Mouse (Mus musculus): Measurements from ENCODE around the gene Gm38392. TPM values are rescaled to one million over a fixed set of nuclear protein-coding genes. Genes with fewer than 3 reads are reported as not detected.

Gm38392 gene
- polyA plus RNA-seq, 1 experiment from 2014 or later: 1.0 TPM

DNA sequence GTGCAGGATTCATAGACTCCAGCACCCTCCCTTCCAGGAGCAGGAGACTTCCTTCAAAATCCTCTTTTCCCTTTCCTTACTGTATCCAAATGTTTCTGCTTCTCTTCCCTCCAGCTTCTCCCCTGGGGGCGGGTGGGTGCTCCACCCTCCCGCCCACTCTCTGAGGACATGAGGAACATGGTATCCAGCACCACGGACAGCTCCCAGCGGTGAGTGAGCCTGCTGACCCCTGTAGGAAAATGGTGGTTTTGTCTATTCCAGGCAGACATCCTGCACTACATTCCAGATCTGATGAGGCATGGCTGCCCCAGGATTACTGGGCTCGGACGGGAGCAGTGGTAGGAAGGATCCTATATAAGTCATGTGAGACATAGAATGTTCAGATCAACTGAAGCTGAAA lies 66.2 kb downstream of the Gm38392 start:
- H3K27me3 ChIP-seq (ENCODE audit: insufficient read depth, low read length): peaks cover 46% of the 10 kb centered on the region

DNA sequence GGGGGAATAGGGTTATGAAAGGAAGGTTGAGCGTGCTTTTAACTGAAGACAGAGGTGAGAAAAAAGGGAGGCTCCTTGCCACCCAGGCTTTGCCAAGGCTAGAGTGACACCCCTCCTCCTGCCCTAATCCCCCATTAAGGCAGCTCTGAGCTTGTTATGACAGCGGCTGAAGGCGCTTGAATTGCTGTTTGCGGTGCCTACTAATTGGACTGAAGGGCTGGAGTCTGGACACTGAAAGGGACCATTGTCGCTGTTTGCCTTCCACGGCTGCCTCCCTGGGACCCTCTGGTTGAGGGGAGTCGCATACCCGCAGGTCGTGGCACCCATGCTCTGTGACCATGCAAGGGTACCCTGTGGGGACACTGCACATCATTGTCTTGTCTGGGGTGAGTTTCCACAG lies 67.1 kb downstream of the Gm38392 start:
- Histone ChIP-seq H3K4me1 (ENCODE audit: insufficient read depth) (peaks cover 5% of the 10 kb centered on the region), H3K27ac (ENCODE audit: low read depth) (no peak overlapping the region), H3K36me3 (replicated peaks; ENCODE audit: insufficient read depth, low read length) (no peaks in the 10 kb centered on the region), H3K9me3 (ENCODE audit: low read length) (no peaks in the 10 kb centered on the region), H3K27me3 (ENCODE audit: insufficient read depth, low read length) (peaks cover 55% of the 10 kb centered on the region), H3K4me2 (ENCODE audit: low read depth, low read length) (no peak overlapping the region), H3K9ac (replicated peaks) (no peak overlapping the region), H3K4me3 (ENCODE audit: low read depth, low read length) (no peak overlapping the region)
- ATAC-seq: no peak
- no peak for DNase-seq
- TF ChIP-seq EP300 (IDR thresholded peaks at IDR 0.05; ENCODE audit: low read depth): no peak
- no peak for TF ChIP-seq CTCF (IDR thresholded peaks at IDR 0.05; ENCODE audit: low read depth)
- WGBS (ENCODE audit: insufficient replicate concordance): 18% methylated on average over 9 of the region's 9 CpGs

More for the DNA sequence above, 66.2 kb downstream of the Gm38392 start:
- Histone ChIP-seq H3K27ac (ENCODE audit: low read depth) (no peak overlapping the region), H3K36me3 (replicated peaks; ENCODE audit: insufficient read depth, low read length) (no peaks in the 10 kb centered on the region), H3K4me3 (ENCODE audit: low read depth, low read length) (no peak overlapping the region), H3K4me2 (ENCODE audit: low read depth, low read length) (no peak overlapping the region), H3K9me3 (ENCODE audit: low read length) (no peaks in the 10 kb centered on the region), H3K4me1 (ENCODE audit: insufficient read depth) (no peaks in the 10 kb centered on the region), H3K9ac (replicated peaks) (no peak overlapping the region)
- ATAC-seq (no peak), DNase-seq (peak; percentile 79)
- WGBS (ENCODE audit: insufficient replicate concordance): 4% methylated on average over 6 of the region's 6 CpGs
- TF ChIP-seq EP300 (IDR thresholded peaks at IDR 0.05; ENCODE audit: low read depth) (no peak), CTCF (IDR thresholded peaks at IDR 0.05; ENCODE audit: low read depth) (peak; percentile 50)

DNA sequence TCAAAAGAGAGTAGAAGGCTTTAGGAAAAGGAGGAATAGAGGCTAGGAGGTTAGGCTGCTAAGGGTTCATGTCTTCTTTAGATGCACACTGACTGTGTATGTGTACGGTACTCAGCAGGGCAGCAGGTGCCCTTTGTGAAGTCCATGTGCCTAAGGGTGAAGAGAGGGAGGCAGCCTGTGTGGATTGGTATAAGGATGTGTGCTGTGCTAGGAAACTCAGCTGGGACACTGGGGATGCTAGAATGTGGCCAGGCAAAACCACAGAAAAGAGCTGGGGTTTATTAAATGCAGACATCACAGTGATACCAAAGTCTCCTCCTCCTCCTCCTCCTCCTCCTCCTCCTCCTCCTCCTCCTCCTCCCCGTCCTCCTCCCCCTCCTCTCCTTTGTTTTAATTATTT lies 69.3 kb downstream of the Gm38392 start:
- WGBS (ENCODE audit: insufficient replicate concordance): 63% methylated on average over 1 of the region's 2 CpGs
- TF ChIP-seq EP300 (IDR thresholded peaks at IDR 0.05; ENCODE audit: low read depth) (no peak), CTCF (IDR thresholded peaks at IDR 0.05; ENCODE audit: low read depth) (no peak)
- Histone ChIP-seq H3K4me2 (ENCODE audit: low read depth, low read length) (no peak overlapping the region), H3K4me3 (ENCODE audit: low read depth, low read length) (no peak overlapping the region), H3K36me3 (replicated peaks; ENCODE audit: insufficient read depth, low read length) (no peaks in the 10 kb centered on the region), H3K27me3 (ENCODE audit: insufficient read depth, low read length) (peaks cover 77% of the 10 kb centered on the region), H3K27ac (ENCODE audit: low read depth) (no peak overlapping the region), H3K9ac (replicated peaks) (no peak overlapping the region), H3K9me3 (ENCODE audit: low read length) (no peaks in the 10 kb centered on the region), H3K4me1 (ENCODE audit: insufficient read depth) (peaks cover 8% of the 10 kb centered on the region)
- ATAC-seq (no peak), DNase-seq (no peak)

DNA sequence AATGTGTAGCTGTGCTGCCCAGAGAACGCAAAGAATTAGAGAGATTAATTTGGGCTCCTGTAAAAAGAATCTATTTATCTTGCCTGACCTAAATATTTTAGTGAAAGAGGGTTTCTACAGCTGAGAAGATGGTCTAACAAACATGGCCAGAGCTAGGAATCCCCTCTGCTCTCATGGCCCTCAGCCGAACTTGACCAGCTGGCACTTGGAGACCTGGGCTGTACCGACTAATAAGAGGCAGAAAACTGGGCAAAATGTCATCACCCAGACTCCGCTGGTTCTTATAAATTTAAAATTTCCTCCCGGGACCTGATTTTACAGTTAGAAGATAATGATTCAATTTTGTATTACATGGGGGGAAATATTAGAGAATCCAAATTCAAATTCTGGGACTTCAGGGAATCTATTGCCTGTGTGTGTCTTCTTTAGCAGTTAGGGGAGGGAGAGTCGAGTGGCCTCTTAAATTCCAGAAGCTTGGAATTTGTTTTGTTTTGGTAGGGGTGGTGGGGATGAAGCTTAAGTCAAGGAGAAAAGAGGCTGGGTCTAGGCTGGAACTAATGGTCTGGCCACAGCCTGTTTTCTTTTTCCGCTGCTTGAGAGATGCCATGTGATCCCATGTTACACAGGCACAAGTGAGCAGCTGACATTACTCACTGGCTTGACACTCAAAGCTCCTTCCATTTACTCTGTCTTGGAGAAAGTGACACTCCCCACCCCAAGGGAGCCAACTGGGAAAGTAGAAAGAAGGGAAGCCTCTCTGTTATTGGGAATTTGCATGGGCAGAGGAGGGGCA lies 70.3 kb downstream of the Gm38392 start:
- Histone ChIP-seq H3K9ac (replicated peaks) (no peak overlapping the region), H3K27me3 (ENCODE audit: insufficient read depth, low read length) (peaks cover 83% of the 10 kb centered on the region), H3K9me3 (ENCODE audit: low read length) (no peaks in the 10 kb centered on the region), H3K36me3 (replicated peaks; ENCODE audit: insufficient read depth, low read length) (no peaks in the 10 kb centered on the region), H3K4me1 (ENCODE audit: insufficient read depth) (peaks cover 8% of the 10 kb centered on the region), H3K4me2 (ENCODE audit: low read depth, low read length) (no peak overlapping the region), H3K4me3 (ENCODE audit: low read depth, low read length) (no peak overlapping the region), H3K27ac (ENCODE audit: low read depth) (no peak overlapping the region)
- DNase-seq (no peak), ATAC-seq (no peak)
- TF ChIP-seq EP300 (IDR thresholded peaks at IDR 0.05; ENCODE audit: low read depth) (no peak), CTCF (IDR thresholded peaks at IDR 0.05; ENCODE audit: low read depth) (no peak)
- WGBS (ENCODE audit: insufficient replicate concordance): 19% methylated on average over 7 of the region's 7 CpGs

DNA sequence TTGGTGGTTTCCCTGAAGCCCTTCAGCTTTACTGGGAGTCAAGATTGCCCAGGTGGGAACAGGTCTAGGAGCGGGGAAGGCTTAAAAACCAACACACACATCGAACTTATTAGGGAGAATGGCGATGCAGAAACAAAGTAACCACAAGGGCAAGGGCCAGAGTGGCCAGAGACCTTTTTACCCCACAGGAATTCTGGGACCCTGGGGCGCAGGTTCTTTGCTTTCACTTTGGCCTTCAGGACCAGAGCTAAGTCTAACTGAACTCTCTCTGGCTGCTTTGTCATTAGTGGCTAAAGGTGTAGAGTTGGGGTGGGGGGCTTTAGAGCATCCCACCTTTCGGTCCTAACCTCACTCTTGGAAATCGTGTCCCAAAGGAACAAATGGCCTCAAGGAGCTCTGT lies 70.9 kb downstream of the Gm38392 start:
- no peak for TF ChIP-seq CTCF (IDR thresholded peaks at IDR 0.05; ENCODE audit: low read depth)
- no peak for TF ChIP-seq EP300 (IDR thresholded peaks at IDR 0.05; ENCODE audit: low read depth)
- WGBS (ENCODE audit: insufficient replicate concordance): 2% methylated on average over 6 of the region's 6 CpGs
- peak overlapping the region; percentile 40 for H3K4me3 ChIP-seq (ENCODE audit: low read depth, low read length)
- H3K27me3 ChIP-seq (ENCODE audit: insufficient read depth, low read length): peaks cover 83% of the 10 kb centered on the region
- H3K9ac ChIP-seq (replicated peaks): no peak overlapping the region
- no peak for ATAC-seq
- peak overlapping the region; percentile 67 for H3K4me2 ChIP-seq (ENCODE audit: low read depth, low read length)
- DNase-seq: no peak
- H3K36me3 ChIP-seq (replicated peaks; ENCODE audit: insufficient read depth, low read length): no peaks in the 10 kb centered on the region
- no peak overlapping the region for H3K27ac ChIP-seq (ENCODE audit: low read depth)
- peaks cover 8% of the 10 kb centered on the region for H3K4me1 ChIP-seq (ENCODE audit: insufficient read depth)
- no peaks in the 10 kb centered on the region for H3K9me3 ChIP-seq (ENCODE audit: low read length)

DNA sequence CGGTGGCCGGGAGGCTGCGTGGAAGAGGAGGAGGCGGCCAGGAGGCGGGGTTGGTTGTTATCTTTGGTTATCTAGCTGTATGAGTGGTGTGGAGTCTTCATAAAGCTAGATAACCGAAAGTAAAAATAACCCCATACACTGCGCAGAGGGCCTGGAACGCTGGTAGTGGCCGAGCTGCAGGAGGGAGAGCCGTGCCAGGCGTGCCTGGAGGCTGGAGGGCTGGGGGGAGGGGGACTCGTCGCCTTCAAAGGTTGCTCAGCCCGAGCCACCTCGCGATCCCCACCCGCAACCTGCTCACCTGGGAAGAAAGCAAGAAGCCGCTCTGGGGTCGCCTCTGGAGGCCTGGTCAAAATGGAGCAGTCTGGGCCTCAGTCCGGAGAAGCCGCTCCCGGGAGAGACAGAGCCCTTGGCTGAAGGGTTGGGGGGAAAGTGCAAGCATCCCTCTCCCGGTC lies 71.4 kb downstream of the Gm38392 start:
- ATAC-seq: no peak
- Histone ChIP-seq H3K9me3 (ENCODE audit: low read length) (no peaks in the 10 kb centered on the region), H3K36me3 (replicated peaks; ENCODE audit: insufficient read depth, low read length) (no peaks in the 10 kb centered on the region), H3K27ac (ENCODE audit: low read depth) (no peak overlapping the region), H3K4me1 (ENCODE audit: insufficient read depth) (peaks cover 8% of the 10 kb centered on the region), H3K27me3 (ENCODE audit: insufficient read depth, low read length) (peaks cover 86% of the 10 kb centered on the region), H3K4me2 (ENCODE audit: low read depth, low read length) (peak overlapping the region; percentile 67), H3K9ac (replicated peaks) (no peak overlapping the region), H3K4me3 (ENCODE audit: low read depth, low read length) (peak overlapping the region; percentile 40)
- WGBS (ENCODE audit: insufficient replicate concordance): under 1% methylated on average over 22 of the region's 23 CpGs
- TF ChIP-seq CTCF (IDR thresholded peaks at IDR 0.05; ENCODE audit: low read depth): no peak
- TF ChIP-seq EP300 (IDR thresholded peaks at IDR 0.05; ENCODE audit: low read depth): no peak
- DNase-seq: no peak

Data from liver, postnatal 0 days (tissue).